Mouse (Mus musculus) lung, embryonic 16.5 days (tissue): ENCODE data around the gene Lca5. TPM values are rescaled to one million over a fixed set of nuclear protein-coding genes. Genes with fewer than 3 reads are reported as not detected.

Source experiments
- ATAC-seq: fragments of 200-750 bp; cut with Nextera tagmentation; 2 replicates; pipeline ENCODE4 v1.8.0; 2017; ENCODE audit warnings: low read depth, mild to moderate bottlenecking, moderate library complexity
- H3K27ac ChIP-seq: fragments of 300-500 bp; sonication (generic); 2 replicates; pipeline ENCODE4 v1.5.1; 2014; ENCODE audit warnings: mild to moderate bottlenecking, control low read depth, low read length
- H3K27me3 ChIP-seq: fragments of 300-500 bp; sonication (generic); 2 replicates; pipeline ENCODE4 v1.6.1; 2014; ENCODE audit warnings: low read depth, low read length, mixed read lengths; ENCODE audit not compliant: control insufficient read depth, insufficient read depth
- H3K36me3 ChIP-seq: fragments of 300-500 bp; sonication (generic); 2 replicates; pipeline ENCODE4 v1.6.1; 2014; ENCODE audit warnings: low read length; ENCODE audit not compliant: control insufficient read depth, insufficient read depth
- H3K4me1 ChIP-seq: fragments of 300-500 bp; sonication (generic); replicated peaks from 2 replicates; pipeline ENCODE4 v1.6.1; 2014; ENCODE audit warnings: low read length, mixed read lengths; ENCODE audit not compliant: control insufficient read depth, insufficient read depth
- H3K4me2 ChIP-seq: fragments of 300-500 bp; sonication (generic); 2 replicates; pipeline ENCODE4 v1.6.1; 2014; ENCODE audit warnings: low read depth, low read length, control low read depth
- H3K4me3 ChIP-seq: fragments of 300-500 bp; sonication (generic); 2 replicates; pipeline ENCODE4 v1.5.1; 2014; ENCODE audit warnings: mild to moderate bottlenecking, low read length, control low read depth
- H3K9ac ChIP-seq: fragments of 300-500 bp; sonication (generic); 2 replicates; pipeline ENCODE4 v1.6.1; 2014; ENCODE audit warnings: low read length, control low read depth
- H3K9me3 ChIP-seq: fragments of 300-500 bp; sonication (generic); 2 replicates; pipeline ENCODE4 v1.6.1; 2016; ENCODE audit warnings: low read length; ENCODE audit not compliant: control insufficient read depth
- WGBS: fragments of 180-500 bp; shearing (Covaris S2); extraction: QIAGEN DNeasy Blood & Tissue Kit; methylation state at CpG from one replicate; pipeline ENCODE4 v1.1.7; 2014; 5-methylcytosine and 5-hydroxymethylcytosine counted together
- polyA plus RNA-seq: library from polyadenylated mRNA; unstranded; fragments of >200 nt; fragmentation: Nextera tagmentation; extraction: Ambion mirVana; gene quantifications from 2 replicates; pipeline ENCODE4 v1.2.1, GENCODE M21; 2015

The Lca5 gene
- polyA plus RNA-seq, 1 experiment from 2014 or later, result 15.7 TPM

DNA sequence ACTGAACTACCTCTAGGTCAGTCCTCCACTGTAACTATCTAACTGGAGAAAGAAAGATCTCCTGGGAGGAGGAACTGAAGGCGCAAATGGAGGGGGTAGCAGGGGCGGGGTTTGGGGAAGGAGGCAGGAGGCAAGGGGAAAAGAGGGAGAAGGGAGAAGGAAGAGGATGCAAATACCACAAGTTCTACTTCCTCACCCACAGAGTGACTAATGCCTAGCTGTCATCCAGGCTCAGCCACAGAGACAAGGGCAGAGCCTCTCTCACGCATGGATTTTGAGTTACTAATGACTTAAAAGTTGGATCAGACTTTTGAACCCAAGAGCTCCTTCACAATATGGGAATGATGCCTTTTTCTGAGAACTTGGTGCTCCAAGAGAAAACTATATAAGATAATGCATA, 40.1 kb downstream of the Lca5 start:
- Histone ChIP-seq H3K4me1 (0 out of 2 replicates have a peak, but pooled peaks cover 2% of the 10 kb centered on the region), H3K4me2 (no peak overlapping the region), H3K9me3 (no peaks in the 10 kb centered on the region), H3K4me3 (no peak overlapping the region), H3K27ac (no peak overlapping the region), H3K36me3 (0 out of 2 replicates have a peak, but pooled peaks cover 2% of the 10 kb centered on the region), H3K27me3 (no peaks in the 10 kb centered on the region), H3K9ac (no peak overlapping the region)
- no peak for ATAC-seq
- WGBS, result 45% methylated on average over 3 of the region's 3 CpGs

DNA sequence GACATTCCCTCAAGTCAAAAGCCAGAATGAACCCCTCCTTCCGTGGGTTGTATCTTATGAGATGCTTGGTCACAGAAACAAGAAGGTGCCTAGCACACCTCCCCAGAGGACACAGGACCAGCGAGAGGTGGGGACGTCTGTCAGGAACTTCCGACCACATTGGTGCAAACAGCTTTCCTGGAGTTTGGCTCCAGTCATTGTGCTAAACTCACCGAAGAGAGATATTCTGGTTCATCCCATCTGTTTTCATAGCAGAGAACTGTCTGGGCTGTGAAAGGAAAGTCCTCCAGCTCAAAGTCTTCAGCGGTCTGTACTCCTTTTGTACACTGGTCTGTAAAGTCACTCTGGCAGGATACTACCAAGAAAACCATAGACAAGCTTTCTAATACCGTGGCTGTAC, 41.5 kb downstream of the Lca5 start:
- no peak overlapping the region for H3K27ac ChIP-seq
- 91% methylated on average over 7 of the region's 7 CpGs for WGBS
- no peak overlapping the region for H3K9ac ChIP-seq
- no peak overlapping the region for H3K4me2 ChIP-seq
- no peaks in the 10 kb centered on the region for H3K27me3 ChIP-seq
- H3K4me3 ChIP-seq, result no peak overlapping the region
- H3K36me3 ChIP-seq, result peaks cover 5% of the 10 kb centered on the region; the same call in 1 of the 2 replicates
- H3K9me3 ChIP-seq, result no peaks in the 10 kb centered on the region
- no peak for ATAC-seq
- H3K4me1 ChIP-seq, result 0 out of 2 replicates have a peak, but pooled peaks cover 2% of the 10 kb centered on the region

DNA sequence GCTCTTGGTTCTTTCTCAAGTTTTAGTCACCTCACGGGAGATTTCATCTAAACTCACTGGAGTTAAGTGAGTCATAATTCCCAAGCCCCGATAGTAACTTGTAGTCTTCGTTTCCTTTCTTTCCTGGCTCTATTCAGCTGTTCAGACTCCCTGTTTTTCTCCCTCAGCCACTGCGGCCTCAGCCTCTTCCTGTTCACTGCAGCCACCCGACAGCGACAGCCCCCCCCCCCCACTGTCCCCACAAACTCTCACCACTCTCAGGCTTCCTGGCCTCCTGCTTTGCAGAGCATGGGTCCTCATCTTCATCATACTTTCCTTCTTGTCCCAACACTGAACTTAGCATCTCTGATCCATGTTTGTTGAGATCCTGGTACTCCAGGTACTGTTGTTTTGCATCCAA, 42.7 kb downstream of the Lca5 start:
- H3K9me3 ChIP-seq, result no peaks in the 10 kb centered on the region
- H3K4me2 ChIP-seq, result no peak overlapping the region
- H3K27ac ChIP-seq, result no peak overlapping the region
- no peak for ATAC-seq
- no peak overlapping the region for H3K4me3 ChIP-seq
- H3K36me3 ChIP-seq, result peaks cover 5% of the 10 kb centered on the region; the same call in 1 of the 2 replicates
- H3K4me1 ChIP-seq, result no peaks in the 10 kb centered on the region
- H3K9ac ChIP-seq, result no peak overlapping the region
- no peaks in the 10 kb centered on the region for H3K27me3 ChIP-seq
- WGBS, result 64% methylated on average over 5 of the region's 6 CpGs

DNA sequence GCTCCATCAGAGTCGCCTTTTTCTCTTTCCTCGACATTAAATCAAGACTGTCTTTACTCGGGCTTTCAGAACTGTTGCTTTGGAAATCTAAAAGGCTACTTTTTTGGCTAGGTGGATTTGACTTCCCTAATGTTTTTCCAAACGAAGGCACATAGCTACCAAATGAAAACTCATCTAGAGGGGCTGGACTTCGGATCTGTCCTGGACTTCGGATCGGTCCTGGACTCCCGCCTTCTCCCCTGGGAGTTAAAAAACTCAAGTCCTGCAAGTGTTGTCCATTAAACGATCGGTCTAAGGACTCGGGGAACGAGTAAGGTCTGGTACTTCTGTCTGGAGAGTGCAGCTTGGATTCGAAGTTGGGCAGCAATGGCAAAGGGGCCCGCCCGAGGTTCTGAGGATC, 45.5 kb downstream of the Lca5 start:
- ATAC-seq, result no peak
- H3K36me3 ChIP-seq, result peaks cover 6% of the 10 kb centered on the region; the same call in 1 of the 2 replicates
- 82% methylated on average over 15 of the region's 15 CpGs for WGBS
- no peaks in the 10 kb centered on the region for H3K9me3 ChIP-seq
- no peak overlapping the region for H3K4me2 ChIP-seq
- H3K27ac ChIP-seq, result no peak overlapping the region
- H3K9ac ChIP-seq, result no peak overlapping the region
- no peak overlapping the region for H3K4me3 ChIP-seq
- no peaks in the 10 kb centered on the region for H3K27me3 ChIP-seq
- H3K4me1 ChIP-seq, result no peaks in the 10 kb centered on the region

DNA sequence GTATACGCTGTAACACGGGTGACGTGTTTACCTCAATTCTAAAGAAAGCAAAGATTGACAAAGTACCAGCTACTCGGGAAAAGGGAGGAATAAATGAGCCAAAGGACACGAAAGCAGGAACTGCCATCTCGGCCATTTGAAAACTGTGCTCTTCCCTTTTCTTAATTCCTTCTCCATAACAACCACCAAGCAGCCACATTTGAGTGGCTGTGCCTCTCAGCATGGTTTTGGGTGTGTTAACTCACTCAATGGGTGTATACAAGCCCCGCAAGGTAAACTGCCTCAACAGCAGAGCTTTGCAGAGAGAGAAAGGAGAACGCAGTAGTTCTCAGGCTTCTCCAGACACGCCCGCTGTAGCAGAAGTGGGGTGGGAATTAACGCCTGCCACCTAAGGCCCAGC, 48.9 kb downstream of the Lca5 start:
- no peaks in the 10 kb centered on the region for H3K27me3 ChIP-seq
- H3K4me3 ChIP-seq, result no peak overlapping the region
- H3K4me1 ChIP-seq, result no peaks in the 10 kb centered on the region
- WGBS, result 82% methylated on average over 11 of the region's 11 CpGs
- H3K36me3 ChIP-seq, result peaks cover 6% of the 10 kb centered on the region; the same call in 1 of the 2 replicates
- H3K27ac ChIP-seq, result no peak overlapping the region
- ATAC-seq, result no peak
- no peak overlapping the region for H3K4me2 ChIP-seq
- H3K9me3 ChIP-seq, result no peaks in the 10 kb centered on the region
- H3K9ac ChIP-seq, result no peak overlapping the region

DNA sequence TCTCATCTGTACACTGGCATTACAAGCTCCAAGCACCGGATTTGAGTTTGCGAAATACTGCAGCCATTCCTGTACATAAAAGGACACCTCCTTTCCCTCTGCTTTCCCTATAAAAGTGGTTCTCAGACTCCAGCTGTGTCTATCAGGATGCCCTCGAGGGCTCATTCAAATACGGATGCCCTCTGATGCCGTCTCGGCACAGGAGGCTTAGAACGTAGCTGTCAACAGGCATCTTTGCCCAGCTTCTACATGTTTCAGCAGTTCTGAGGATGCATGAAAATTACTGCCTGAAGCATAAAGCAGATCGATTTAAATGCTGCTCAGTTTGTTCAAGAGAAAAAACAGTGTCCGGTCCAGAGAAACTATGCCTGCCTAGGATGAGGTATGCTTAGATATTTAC, 51.4 kb downstream of the Lca5 start:
- Histone ChIP-seq H3K36me3 (peaks cover 2% of the 10 kb centered on the region; the same call in 1 of the 2 replicates), H3K4me1 (no peaks in the 10 kb centered on the region), H3K27me3 (no peaks in the 10 kb centered on the region), H3K27ac (no peak overlapping the region), H3K4me2 (no peak overlapping the region), H3K9ac (no peak overlapping the region), H3K9me3 (no peaks in the 10 kb centered on the region), H3K4me3 (no peak overlapping the region)
- 85% methylated on average over 9 of the region's 9 CpGs for WGBS
- ATAC-seq, result no peak

DNA sequence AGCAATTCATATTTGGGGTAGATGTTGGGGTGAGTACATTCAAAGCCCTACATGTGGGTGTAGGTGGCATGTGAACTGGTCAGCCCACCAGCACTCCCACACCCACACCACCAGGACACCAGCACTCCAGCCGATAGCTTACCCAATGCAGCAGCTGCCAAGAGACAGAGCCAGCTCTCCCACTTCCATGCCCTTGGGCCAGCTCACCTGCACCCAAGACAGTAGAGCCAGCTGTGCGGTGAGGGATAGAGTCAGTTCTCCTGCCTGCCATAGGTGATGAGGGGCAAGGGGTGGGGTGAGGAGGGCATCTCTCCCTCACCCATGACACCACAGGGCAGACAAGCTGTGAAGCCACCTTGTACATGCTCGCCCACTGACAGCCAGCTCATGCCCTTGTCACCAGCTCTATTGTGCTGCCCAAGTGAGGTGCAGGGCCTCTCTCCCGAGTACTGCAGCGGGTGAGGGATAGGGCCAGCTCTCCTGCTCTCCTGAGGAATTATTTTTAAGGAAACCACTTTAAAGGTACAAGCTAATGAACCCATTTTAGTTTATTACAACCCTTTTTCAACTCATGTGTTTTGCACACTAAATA, 54.6 kb downstream of the Lca5 start:
- Histone ChIP-seq H3K9me3 (no peaks in the 10 kb centered on the region), H3K9ac (no peak overlapping the region), H3K4me1 (no peaks in the 10 kb centered on the region), H3K4me3 (no peak overlapping the region), H3K36me3 (no peaks in the 10 kb centered on the region), H3K27ac (no peak overlapping the region), H3K27me3 (no peaks in the 10 kb centered on the region), H3K4me2 (no peak overlapping the region)
- WGBS, result 78% methylated on average over 5 of the region's 5 CpGs
- no peak for ATAC-seq

DNA sequence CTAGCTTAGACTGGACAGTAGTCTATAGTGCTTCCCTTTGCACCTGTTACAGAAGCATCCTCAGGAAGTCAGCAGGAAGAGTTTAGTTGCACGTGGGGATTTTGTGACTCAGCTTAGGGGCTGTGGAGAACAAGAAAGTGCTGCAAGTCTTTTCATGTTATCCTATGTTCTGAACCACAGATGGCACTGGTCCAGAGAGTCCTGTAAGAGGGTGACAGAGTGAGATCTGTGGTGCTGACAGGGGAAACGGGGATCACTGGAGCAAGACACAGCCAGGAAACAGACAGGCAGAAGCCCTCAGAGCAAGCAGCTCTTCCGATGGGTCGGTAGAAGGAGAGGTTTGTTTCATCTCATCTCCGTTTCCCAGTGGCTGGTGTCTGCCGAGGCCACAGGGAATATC, 55.6 kb downstream of the Lca5 start:
- Histone ChIP-seq H3K36me3 (no peaks in the 10 kb centered on the region), H3K4me2 (no peak overlapping the region), H3K9me3 (no peaks in the 10 kb centered on the region), H3K9ac (no peak overlapping the region), H3K27ac (no peak overlapping the region), H3K4me3 (no peak overlapping the region), H3K27me3 (no peaks in the 10 kb centered on the region), H3K4me1 (no peaks in the 10 kb centered on the region)
- 52% methylated on average over 6 of the region's 6 CpGs for WGBS
- ATAC-seq, result no peak

DNA sequence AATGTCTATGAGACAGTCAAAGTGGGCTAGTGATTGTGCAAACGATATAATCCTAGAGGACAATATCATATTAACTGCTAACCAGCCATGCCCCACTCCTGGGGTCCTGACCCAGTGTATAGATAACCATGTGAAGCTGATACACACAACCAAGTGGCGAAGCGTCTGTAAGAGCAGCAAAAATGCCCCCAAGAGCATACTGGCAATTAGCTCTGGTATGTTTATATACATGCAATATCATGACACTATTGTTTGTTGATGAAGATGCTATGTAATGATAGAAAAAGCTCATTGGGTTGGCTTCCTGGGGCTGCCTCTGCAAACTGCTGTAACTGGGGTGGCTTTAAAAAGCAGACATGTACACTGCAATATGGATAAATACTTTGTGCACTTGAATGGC, 57.7 kb downstream of the Lca5 start:
- no peak for ATAC-seq
- Histone ChIP-seq H3K27me3 (no peaks in the 10 kb centered on the region), H3K4me1 (no peaks in the 10 kb centered on the region), H3K9me3 (no peaks in the 10 kb centered on the region), H3K36me3 (no peaks in the 10 kb centered on the region), H3K27ac (no peak overlapping the region), H3K4me2 (no peak overlapping the region), H3K4me3 (no peak overlapping the region), H3K9ac (no peak overlapping the region)
- 67% methylated on average over 3 of the region's 3 CpGs for WGBS

DNA sequence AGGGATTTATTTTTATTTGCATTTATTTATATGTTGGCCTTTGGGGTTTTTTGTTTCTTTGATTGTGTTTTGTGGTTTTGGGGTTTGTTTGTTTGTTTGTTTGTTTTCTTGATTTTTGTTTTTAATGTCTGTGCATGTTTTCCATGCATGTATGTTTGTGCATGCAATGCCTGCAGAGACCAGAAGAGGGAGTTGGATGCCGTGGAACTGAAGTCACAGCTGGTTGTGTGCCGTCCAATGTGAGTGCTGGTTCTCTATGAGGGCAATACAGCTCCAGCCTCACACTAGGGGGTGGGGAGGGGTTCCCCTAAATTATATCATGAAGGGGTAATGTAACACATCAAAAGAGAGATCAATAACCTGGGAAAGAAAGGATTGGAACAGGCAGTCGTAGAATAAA, 58.2 kb downstream of the Lca5 start:
- Histone ChIP-seq H3K27me3 (no peaks in the 10 kb centered on the region), H3K4me3 (no peak overlapping the region), H3K9ac (no peak overlapping the region), H3K9me3 (no peaks in the 10 kb centered on the region), H3K4me2 (no peak overlapping the region), H3K36me3 (no peaks in the 10 kb centered on the region), H3K27ac (no peak overlapping the region), H3K4me1 (no peaks in the 10 kb centered on the region)
- ATAC-seq, result no peak
- WGBS, result 51% methylated on average over 3 of the region's 3 CpGs
